Mouse (Mus musculus) erythroblast, embryonic 14.5 days (primary cell): Measurements from ENCODE around the gene Cd4.

Experiments used
- GATA1 ChIP-seq: IDR thresholded peaks from 2 replicates; pipeline ENCODE4 v1.6.1; 2012; ENCODE audit warnings: low read length, inconsistent platforms, mixed read lengths
- TAL1 ChIP-seq: IDR thresholded peaks from 3 replicates; pipeline ENCODE4 v1.6.1; 2012; ENCODE audit warnings: low read length, inconsistent platforms, mixed read lengths

- no peak for TF ChIP-seq TAL1
- no peak for TF ChIP-seq GATA1
These were observed 21.5 kb downstream of the Cd4 start for GRCm38 (mm10) chr6:124866560-124866959.
